Mouse (Mus musculus) heart, adult 11 months (tissue): ENCODE data around the gene Acp4.
A peak's percentile ranks its signal among the peaks of the same experiment; 100 is the strongest.
"Not testable (repeated sequence)": the region's sequence is repeated elsewhere in the genome, so short reads cannot be mapped to it uniquely, and the experiment has no call there.

Experiments used
- DNase-seq: peaks from one replicate; pipeline ENCODE4 v3.0.0; 2022

The Acp4 gene

GRCm38 (mm10) chr7:44262791-44263643, 5.8 kb upstream of the Acp4 start:
- peak; percentile 96 for DNase-seq

GRCm38 (mm10) chr7:44261147-44261546, 4.0 kb upstream of the Acp4 start, which contains the start of gene Gm15517:
Gene Gm15517, plus strand, starts transcription at chr7:44261447.
- DNase-seq = no peak

- no peak for DNase-seq
Observed at GRCm38 (mm10) chr7:44260410-44260809, 3.2 kb upstream of the Acp4 start.

GRCm38 (mm10) chr7:44254930-44255329, 2.2 kb downstream of the Acp4 start:
- no peak for DNase-seq

- DNase-seq = no peak
Observed at GRCm38 (mm10) chr7:44253023-44253616, 4.1 kb downstream of the Acp4 start.

GRCm38 (mm10) chr7:44250732-44251275, 6.4 kb downstream of the Acp4 start:
- not testable (repeated sequence) for DNase-seq

GRCm38 (mm10) chr7:44249248-44249647, 7.9 kb downstream of the Acp4 start:
- no peak for DNase-seq

- DNase-seq = no peak
Observed at GRCm38 (mm10) chr7:44247971-44248370, 9.2 kb downstream of the Acp4 start.

GRCm38 (mm10) chr7:44246984-44247470, 10.2 kb downstream of the Acp4 start:
- DNase-seq = peak; percentile 97

GRCm38 (mm10) chr7:44246055-44246983, 10.9 kb downstream of the Acp4 start, which contains the start of the genes 1700028J19Rik and 2410002F23Rik:
Gene 1700028J19Rik, minus strand, starts transcription at chr7:44246695.
Gene 2410002F23Rik, plus strand, starts transcription at chr7:44246722.
- peak; percentile 99 for DNase-seq

GRCm38 (mm10) chr7:44244080-44244479, 13.1 kb downstream of the Acp4 start:
- no peak for DNase-seq

GRCm38 (mm10) chr7:44241163-44241562, 16.0 kb downstream of the Acp4 start:
- no peak for DNase-seq

GRCm38 (mm10) chr7:44240712-44241111, 16.5 kb downstream of the Acp4 start:
- DNase-seq = no peak

GRCm38 (mm10) chr7:44239913-44240312, 17.3 kb downstream of the Acp4 start:
- DNase-seq = no peak

- peak; percentile 74 for DNase-seq
Observed at GRCm38 (mm10) chr7:44235909-44236308, 21.3 kb downstream of the Acp4 start, which contains the start of gene Gm36864. Gene Gm36864, plus strand, starts transcription at chr7:44236177.

- DNase-seq = no peak
Observed at GRCm38 (mm10) chr7:44225076-44225475, 32.1 kb downstream of the Acp4 start, which contains the start of gene Klk1. Gene Klk1, plus strand, starts transcription at chr7:44225360.

- not testable (repeated sequence) for DNase-seq
Observed at GRCm38 (mm10) chr7:44222335-44222734, 34.8 kb downstream of the Acp4 start.

GRCm38 (mm10) chr7:44221601-44222000, 35.6 kb downstream of the Acp4 start:
- not testable (repeated sequence) for DNase-seq

GRCm38 (mm10) chr7:44215645-44216044, 41.5 kb downstream of the Acp4 start, which contains the start of gene Klk1b5:
Gene Klk1b5, plus strand, starts transcription at chr7:44215945.
- DNase-seq = no peak

GRCm38 (mm10) chr7:44208307-44208706, 48.9 kb downstream of the Acp4 start:
- DNase-seq = no peak

GRCm38 (mm10) chr7:44207135-44207534, 50.0 kb downstream of the Acp4 start, which contains the start of gene Klk1b4:
Gene Klk1b4, plus strand, starts transcription at chr7:44207435.
- DNase-seq = not testable (repeated sequence)
